Mouse (Mus musculus) kidney, adult 2 months (tissue): Measurements from ENCODE around the gene Rac1.

Experiments
- CTCF ChIP-seq: fragments of 200-500 bp; conservative IDR thresholded peaks from 2 replicates; pipeline ENCODE4 v1.5.1; 2011; ENCODE audit warnings: low read depth, mild to moderate bottlenecking, control low read depth, low read length, moderate library complexity, mixed read lengths; ENCODE audit not compliant: insufficient read depth, insufficient read length
- POLR2A ChIP-seq: fragments of 200-500 bp; IDR thresholded peaks from one replicate; pipeline ENCODE4 v1.6.1; 2011; ENCODE audit warnings: low read depth, low read length, control low read depth

- no peak for TF ChIP-seq CTCF
- TF ChIP-seq POLR2A: no peak
These were observed 62.4 kb downstream of the Rac1 start for GRCm38 (mm10) chr5:143465156-143466085.
